Mouse (Mus musculus): ENCODE data around the gene Kcnd3. TPM values are rescaled to one million over a fixed set of nuclear protein-coding genes. Genes with fewer than 3 reads are reported as not detected.
A peak's percentile ranks its signal among the peaks of the same experiment; 100 is the strongest.

Gene Kcnd3
- total RNA-seq, 4 experiments from 2014 or later: 5.2 to 15.0 (median 10.0) TPM

- DNase-seq: no peak
Measured at GRCm38 (mm10) chr3:105592246-105592645, 140.1 kb downstream of the Kcnd3 start.

- no peak for DNase-seq
Measured at GRCm38 (mm10) chr3:105600483-105600882, 148.4 kb downstream of the Kcnd3 start.

GRCm38 (mm10) chr3:105602966-105603365, 150.8 kb downstream of the Kcnd3 start:
- DNase-seq: no peak

GRCm38 (mm10) chr3:105605726-105606125, 153.6 kb downstream of the Kcnd3 start:
- DNase-seq: no peak

DNA sequence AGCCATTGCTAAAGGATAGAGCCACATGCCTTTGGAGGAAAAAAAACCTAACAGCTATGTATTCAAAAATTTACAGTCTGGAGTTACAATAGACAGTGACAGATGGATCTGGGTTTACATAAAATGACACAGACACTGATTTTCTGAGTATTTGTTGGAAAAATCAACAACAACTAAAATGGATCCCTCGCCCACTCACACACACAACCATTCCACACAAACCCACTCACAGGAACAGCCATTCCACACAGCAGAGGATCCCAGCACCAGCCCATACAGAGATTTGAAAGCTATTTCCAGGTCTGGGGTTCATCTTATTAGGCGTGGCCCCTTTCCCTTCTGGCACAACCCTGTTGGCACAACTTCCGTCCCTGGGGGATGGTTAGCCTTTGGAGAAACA, 156.7 kb downstream of the Kcnd3 start:
- DNase-seq: no peak

DNA sequence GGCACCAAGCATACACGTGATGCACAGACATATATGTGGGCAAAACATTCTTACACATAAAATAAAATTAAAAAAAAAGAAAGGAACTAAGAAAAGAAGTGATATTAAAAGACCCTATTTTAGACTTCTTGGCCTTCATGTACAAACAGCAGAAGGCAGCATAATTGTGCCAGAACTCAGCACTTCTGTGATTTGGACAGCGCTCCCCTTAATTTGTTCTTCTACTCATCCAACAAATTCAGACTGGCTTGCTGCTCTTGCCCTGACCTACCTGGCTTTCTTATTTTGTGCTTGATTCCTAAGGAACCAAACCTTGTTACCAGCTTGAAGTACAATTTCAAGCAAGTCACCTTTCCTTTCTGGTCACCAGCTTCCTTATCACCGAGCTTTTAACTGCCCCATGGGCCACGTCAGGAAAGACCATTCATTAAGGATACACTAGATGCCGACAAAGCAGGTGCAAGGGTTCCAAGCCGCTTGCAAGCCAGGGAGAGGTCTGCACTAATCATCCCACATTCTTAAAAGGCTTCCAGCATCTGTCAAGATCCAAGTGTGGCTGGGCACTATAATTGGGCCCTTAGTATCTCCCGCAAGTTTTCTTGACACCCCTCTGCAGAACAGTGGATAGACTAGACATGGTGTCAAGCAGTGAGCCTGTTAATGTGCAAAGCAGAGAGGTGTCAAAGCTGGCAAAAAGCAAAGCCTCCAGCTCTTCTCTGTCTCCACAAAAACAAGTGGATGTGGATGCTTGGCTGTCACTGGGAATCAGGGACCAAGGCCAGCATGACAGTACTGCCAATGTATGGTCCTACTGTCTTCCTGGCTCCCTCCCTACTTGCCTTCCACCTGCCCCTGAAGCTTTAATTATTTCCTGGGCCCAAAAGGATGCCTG, 159.6 kb downstream of the Kcnd3 start:
- no peak for DNase-seq

GRCm38 (mm10) chr3:105612423-105612814, 160.3 kb downstream of the Kcnd3 start:
- no peak for DNase-seq

GRCm38 (mm10) chr3:105616861-105617743, 165.0 kb downstream of the Kcnd3 start:
- DNase-seq: no peak

DNA sequence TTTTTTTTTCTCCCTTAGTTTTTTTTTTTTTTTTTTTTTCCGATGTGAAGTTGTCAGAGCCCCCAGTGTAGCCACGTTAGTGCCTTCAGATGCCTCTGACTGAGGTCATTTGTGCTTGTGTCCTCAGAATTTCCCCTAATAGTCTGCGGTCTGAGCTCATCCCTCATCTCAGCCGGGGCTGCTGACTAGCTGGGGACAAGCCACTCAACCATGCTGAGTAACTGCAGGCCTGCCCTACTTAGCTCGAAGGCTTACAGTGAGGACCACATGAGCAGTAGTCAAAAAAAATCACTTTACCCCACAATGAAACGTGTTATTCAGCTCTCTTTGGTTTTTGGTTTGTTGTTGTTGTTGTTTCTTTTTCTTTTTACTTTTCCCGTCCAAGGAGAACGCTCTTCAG, 169.0 kb downstream of the Kcnd3 start:
- DNase-seq: no peak

GRCm38 (mm10) chr3:105623137-105623536, 171.0 kb downstream of the Kcnd3 start:
- DNase-seq: no peak

- DNase-seq: no peak
Measured at GRCm38 (mm10) chr3:105625961-105626360, 173.8 kb downstream of the Kcnd3 start.

- peak; percentile 4 for DNase-seq
Measured at GRCm38 (mm10) chr3:105627258-105627657, 175.1 kb downstream of the Kcnd3 start.

DNA sequence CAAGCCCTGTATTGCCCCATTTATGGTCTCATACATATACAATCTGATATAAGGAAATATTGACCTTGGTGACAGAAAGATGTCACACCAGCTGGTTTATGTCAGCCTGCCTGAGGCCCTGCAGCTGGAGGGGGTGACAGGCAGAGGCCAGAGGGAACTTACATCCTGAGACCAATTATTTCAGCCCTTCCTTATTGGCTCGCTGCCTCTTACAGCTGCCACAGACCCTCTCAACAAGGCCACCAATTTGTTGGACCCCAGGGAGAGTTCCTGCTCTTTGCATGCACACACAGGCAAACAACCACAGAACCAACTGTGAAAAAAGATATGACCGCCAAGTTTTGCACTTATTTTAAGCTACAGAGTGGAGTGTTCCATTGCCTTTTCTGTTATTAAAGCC, 180.2 kb downstream of the Kcnd3 start:
- DNase-seq: no peak

GRCm38 (mm10) chr3:105633021-105633420, 180.9 kb downstream of the Kcnd3 start:
- DNase-seq: no peak

DNA sequence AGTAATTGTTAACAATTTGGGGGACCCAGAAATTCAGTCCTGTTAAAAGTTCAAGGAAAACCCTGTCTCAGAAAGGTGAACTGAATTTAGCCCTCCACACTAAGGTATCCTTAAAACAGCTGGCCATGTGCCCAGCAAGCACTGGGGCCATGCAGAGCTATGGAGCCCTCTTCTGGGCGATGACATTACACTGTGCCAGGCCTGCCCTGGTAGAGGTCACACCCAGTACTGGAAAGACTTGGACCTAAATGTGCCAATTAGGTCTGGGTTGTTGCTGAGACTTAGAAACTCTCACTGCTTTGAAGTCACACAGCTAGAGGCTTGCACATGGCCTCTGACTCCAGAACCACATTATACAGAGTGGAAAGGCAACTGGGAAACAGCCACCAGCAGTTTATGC, 190.1 kb downstream of the Kcnd3 start:
- DNase-seq: peak; percentile 28

DNA sequence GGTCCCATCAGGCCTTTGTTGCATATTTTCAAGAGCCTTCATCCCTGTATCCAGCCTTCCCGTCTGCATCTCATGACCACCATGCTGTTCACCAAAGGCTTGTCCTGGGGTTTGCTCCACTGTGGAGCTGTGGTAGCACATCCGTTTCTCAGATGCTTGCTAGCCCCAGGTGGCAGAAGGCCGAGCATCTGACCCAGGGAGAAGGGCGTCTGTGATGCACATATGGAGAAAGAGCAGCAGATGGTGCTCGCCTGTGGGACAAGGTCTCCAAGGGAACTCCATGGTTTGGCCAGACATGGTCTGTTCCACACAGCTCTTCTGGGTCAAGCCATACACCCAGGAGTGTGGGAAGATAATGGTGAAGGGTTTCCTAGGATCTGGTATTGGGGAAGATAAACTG, 191.4 kb downstream of the Kcnd3 start:
- DNase-seq: no peak

DNA sequence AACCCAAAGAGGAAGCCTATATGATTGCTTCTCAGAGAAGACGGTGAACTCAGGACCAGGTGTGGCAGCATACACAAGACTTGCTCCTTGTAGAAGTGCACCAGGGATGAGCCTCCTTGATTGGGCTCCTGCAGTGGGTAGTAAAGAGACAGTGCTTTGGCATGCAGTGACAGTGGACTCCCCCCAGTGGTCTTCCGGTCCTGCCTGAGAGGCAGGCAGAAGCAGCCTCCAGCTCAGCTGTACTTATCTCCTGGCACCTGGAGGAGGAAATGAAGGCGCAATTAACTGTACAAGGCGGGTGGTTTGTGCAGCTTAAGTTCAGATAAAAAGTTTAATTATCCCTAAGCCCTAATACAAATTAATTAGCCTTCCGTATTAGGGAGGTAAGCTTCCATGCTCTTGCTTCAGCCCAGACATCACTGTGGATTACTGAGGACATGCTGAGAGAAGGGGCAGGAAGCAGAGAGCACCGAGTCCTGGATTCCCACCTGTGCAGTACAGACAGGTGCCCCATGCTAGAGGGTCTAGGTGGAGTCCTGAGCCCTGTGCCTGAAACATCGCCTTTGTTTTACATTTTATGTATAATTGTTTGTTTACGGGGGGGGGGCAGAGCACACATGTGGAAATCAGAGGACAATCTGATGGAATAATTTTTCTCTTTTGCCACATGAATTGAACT, 196.9 kb downstream of the Kcnd3 start:
- DNase-seq: no peak

DNA sequence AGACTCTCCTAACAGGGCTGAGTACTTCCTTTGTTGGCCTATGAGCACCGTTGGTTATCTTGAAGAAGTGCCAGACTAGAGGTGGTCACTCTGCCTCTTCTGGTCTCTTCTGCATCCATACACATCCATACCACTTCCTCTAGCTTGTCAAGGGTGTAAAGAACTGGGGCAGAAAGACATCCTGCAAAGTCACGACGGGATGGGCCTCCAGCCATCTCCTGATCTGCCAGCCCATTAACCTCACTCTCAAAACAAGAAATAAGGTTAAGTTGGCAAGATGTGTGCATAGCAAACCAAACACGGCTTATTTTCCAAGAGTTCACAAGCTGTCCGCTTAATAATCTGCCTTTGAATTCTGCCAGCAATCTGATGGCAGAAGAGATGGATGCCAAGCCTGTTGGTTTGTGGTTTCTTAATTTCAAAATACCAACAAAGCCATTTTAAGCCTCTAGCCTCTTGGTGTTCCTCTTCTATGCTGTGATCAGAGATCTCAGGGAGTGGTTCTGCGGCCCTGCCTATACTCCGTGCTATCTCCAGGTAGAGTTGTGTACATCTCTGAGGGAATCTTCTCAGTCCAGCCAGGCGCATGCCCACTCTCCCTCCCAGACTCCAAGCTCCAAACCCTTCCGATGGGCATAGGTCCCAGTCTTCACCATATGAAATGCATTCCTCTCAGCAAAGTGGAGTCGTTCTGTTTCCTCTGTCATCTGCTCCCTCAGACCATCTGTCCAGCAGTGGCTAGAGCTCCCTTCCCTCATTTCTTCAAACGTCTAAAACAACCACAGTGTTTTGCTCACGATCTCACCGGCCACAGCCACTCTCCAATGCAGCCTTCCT, 201.6 kb downstream of the Kcnd3 start:
- no peak for DNase-seq

GRCm38 (mm10) chr3:105655031-105655585, 203.0 kb downstream of the Kcnd3 start:
- no peak for DNase-seq

DNA sequence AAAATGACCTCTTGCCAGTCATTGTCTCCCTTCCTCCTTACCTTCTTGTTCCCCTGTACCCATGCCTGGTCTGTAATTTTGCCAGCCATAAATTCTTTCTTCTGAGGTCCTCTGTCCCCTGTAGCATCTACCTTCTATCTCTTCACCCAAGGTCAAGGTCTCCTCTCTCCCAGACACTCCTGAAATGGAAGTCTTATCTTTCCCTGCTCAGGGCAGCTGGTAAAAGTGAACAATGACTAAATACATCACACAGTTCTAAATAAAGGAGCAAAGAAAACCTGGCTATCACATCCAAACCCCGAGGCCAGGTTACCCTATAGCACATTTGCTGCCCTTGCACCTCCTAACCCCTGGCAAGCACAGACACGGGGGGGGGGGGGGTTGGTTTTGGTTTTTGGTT, 208.4 kb downstream of the Kcnd3 start:
- no peak for DNase-seq

DNA sequence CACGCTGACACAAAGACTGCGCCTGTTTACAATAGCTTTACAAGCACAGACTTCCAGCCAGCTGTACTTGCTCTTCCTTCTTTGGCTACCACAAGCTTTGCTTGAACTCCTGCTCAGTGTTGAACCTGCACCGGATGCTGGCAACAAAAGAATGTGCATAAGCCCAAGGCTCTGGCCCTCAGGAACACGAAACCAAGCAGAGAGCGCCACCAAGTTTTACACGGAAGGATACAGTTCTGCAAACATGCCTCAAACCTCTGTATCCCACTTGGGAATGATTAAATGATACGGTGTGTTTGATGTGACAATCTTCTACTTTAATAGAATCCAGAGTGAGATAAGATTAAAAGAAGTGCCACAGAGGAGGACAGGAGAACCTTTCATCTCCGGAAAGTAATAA, 210.9 kb downstream of the Kcnd3 start:
- no peak for DNase-seq
